In genomic region chr15:62145643-62146285, GRCm38 (mm10) we compare ENCODE assay signal across 30 mouse cellular contexts.
DNase-seq lines count a peak whose midpoint lies in the region; ATAC-seq and TF ChIP-seq lines count a peak whose summit lies in the region.
"Had no signal": no experiment of that assay in that cellular context is flagged by ENCODE, and none has a peak within 500 bp of the region (broad histone marks: within the 10 kb centered on the region; RNA-seq: fewer than 3 reads in every experiment).

No protein-coding gene starts in this region.

- no peak for TF ChIP-seq CTCF in midbrain, postnatal 0 days (IDR thresholded peaks at IDR 0.05)

- peak; percentile 26 for DNase-seq in 3134 (ENCODE audit: extremely low read depth, insufficient read length, low spot score)
- DNase-seq in 3T3-L1 (ENCODE audit: low read depth, low spot score) = peak; percentile 68
- DNase-seq in brain, adult 2 months (ENCODE audit: low read depth, low spot score) = peak; percentile 58
- no peak for DNase-seq in thymus, postnatal 14 days
- no peak for DNase-seq in heart, postnatal 10 days
- no peak for DNase-seq in midbrain, postnatal 0 days (ENCODE audit: low spot score)
- DNase-seq: adrenal gland, postnatal 10 days; adrenal gland, postnatal 36 days; B cell, adult 2 months; cerebellum, adult 11 months; cerebellum, adult 2 months; cerebellum, adult 9-11 months; cerebellum, postnatal 25 days; gastrocnemius, adult 2 months; gastrocnemius, postnatal 14 days; heart, adult 11 months; heart, postnatal 14 days; heart, postnatal 4 days; kidney, adult 11 months had no signal

- 88% methylated on average over 4 of the region's 4 CpGs for WGBS in midbrain, postnatal 0 days

- no peak overlapping the region for H3K27ac ChIP-seq in midbrain, postnatal 0 days (ENCODE audit: low read depth, low read length)
- H3K27ac ChIP-seq: embryonic facial prominence, embryonic 12.5 days; embryonic facial prominence, embryonic 15.5 days; forebrain, embryonic 12.5 days; forebrain, embryonic 15.5 days; gastrocnemius, adult 2 months; heart, embryonic 15.5 days; hindbrain, embryonic 14.5 days; hindbrain, postnatal 0 days; intestine, embryonic 15.5 days had no signal

- ATAC-seq in inflammation-experienced regulatory T-cells, adult 6 months = peak; percentile 4
- no peak for ATAC-seq in midbrain, postnatal 0 days (ENCODE audit: low FRiP score)
- ATAC-seq: forebrain, embryonic 15.5 days; hindbrain, postnatal 0 days; intestine, embryonic 15.5 days had no signal

- no peak overlapping the region for H3K4me2 ChIP-seq in midbrain, postnatal 0 days (ENCODE audit: low read depth, low read length, poor library complexity, severe bottlenecking)
- H3K4me2 ChIP-seq: embryonic facial prominence, embryonic 12.5 days; embryonic facial prominence, embryonic 15.5 days; forebrain, embryonic 12.5 days; forebrain, embryonic 15.5 days; heart, embryonic 12.5 days; heart, embryonic 15.5 days; hindbrain, embryonic 14.5 days; intestine, embryonic 15.5 days had no signal

- no peaks in the 10 kb centered on the region for H3K27me3 ChIP-seq in midbrain, postnatal 0 days (ENCODE audit: insufficient read depth, low read length)
- H3K27me3 ChIP-seq: embryonic facial prominence, embryonic 12.5 days; embryonic facial prominence, embryonic 15.5 days; forebrain, embryonic 12.5 days; forebrain, embryonic 15.5 days; heart, embryonic 12.5 days; heart, embryonic 15.5 days; intestine, embryonic 15.5 days had no signal

- no peaks in the 10 kb centered on the region for H3K9me3 ChIP-seq in midbrain, postnatal 0 days (ENCODE audit: low read length)
- H3K9me3 ChIP-seq: embryonic facial prominence, embryonic 12.5 days; embryonic facial prominence, embryonic 15.5 days; forebrain, embryonic 12.5 days; forebrain, embryonic 15.5 days; heart, embryonic 12.5 days; heart, embryonic 15.5 days; intestine, embryonic 15.5 days had no signal

- intact Hi-C loops in heart, postnatal 10 days (cut with DNase I) = no loop called here

- no peak overlapping the region for H3K9ac ChIP-seq in midbrain, postnatal 0 days (replicated peaks; ENCODE audit: low read length, poor library complexity, severe bottlenecking)
- H3K9ac ChIP-seq: embryonic facial prominence, embryonic 12.5 days; embryonic facial prominence, embryonic 15.5 days; forebrain, embryonic 12.5 days; forebrain, embryonic 15.5 days; heart, embryonic 12.5 days; heart, embryonic 15.5 days; hindbrain, embryonic 14.5 days; intestine, embryonic 15.5 days had no signal

- H3K4me1 ChIP-seq in midbrain, postnatal 0 days (ENCODE audit: insufficient read depth, low read length) = no peaks in the 10 kb centered on the region
- H3K4me1 ChIP-seq: intestine, embryonic 15.5 days had no signal

- no peaks in the 10 kb centered on the region for H3K36me3 ChIP-seq in midbrain, postnatal 0 days (ENCODE audit: insufficient read depth, low read length)
- H3K36me3 ChIP-seq: embryonic facial prominence, embryonic 12.5 days; embryonic facial prominence, embryonic 15.5 days; forebrain, embryonic 12.5 days; forebrain, embryonic 15.5 days; heart, embryonic 12.5 days; heart, embryonic 15.5 days; intestine, embryonic 15.5 days had no signal

- H3K4me3 ChIP-seq in midbrain, postnatal 0 days (ENCODE audit: low read depth, low read length) = no peak overlapping the region
- H3K4me3 ChIP-seq: embryonic facial prominence, embryonic 12.5 days; embryonic facial prominence, embryonic 15.5 days; erythroblast, embryonic 14.5 days; forebrain, embryonic 12.5 days; forebrain, embryonic 15.5 days; gastrocnemius, adult 2 months; heart, embryonic 12.5 days; heart, embryonic 15.5 days; intestine, embryonic 15.5 days had no signal

Comparison
In these comparisons a context has a peak if more than half of its experiments do, and no peak if none do; other contexts are left out.
1. DNase-seq: peak in 3134 (single experiment), 3T3-L1 (single experiment) and brain, adult 2 months (single experiment); none in thymus, postnatal 14 days (single experiment), heart, postnatal 10 days (0 of 2) and midbrain, postnatal 0 days (single experiment).